Mouse (Mus musculus): Measurements from ENCODE around the gene Cwc25. TPM values are rescaled to one million over a fixed set of nuclear protein-coding genes. Genes with fewer than 3 reads are reported as not detected.

Gene Cwc25
- polyA plus RNA-seq, 1 experiment from 2014 or later: 19.5 TPM

GRCm38 (mm10) chr11:97718281-97718860, 48.0 kb downstream of the Cwc25 start:
- Histone ChIP-seq H3K4me1 (replicated peaks; ENCODE audit: control insufficient read depth, insufficient read depth, low read length) (no peaks in the 10 kb centered on the region), H3K27ac (ENCODE audit: low read depth, low read length) (no peak overlapping the region), H3K9ac (ENCODE audit: low read length) (no peak overlapping the region), H3K9me3 (ENCODE audit: control insufficient read depth, low read length) (peaks cover 3% of the 10 kb centered on the region), H3K36me3 (ENCODE audit: control insufficient read depth, insufficient read depth, low read length) (peaks cover 14% of the 10 kb centered on the region), H3K4me2 (ENCODE audit: low read depth, low read length, severe bottlenecking) (no peak overlapping the region), H3K27me3 (ENCODE audit: control insufficient read depth, insufficient read depth, low read length) (no peaks in the 10 kb centered on the region), H3K4me3 (ENCODE audit: low read depth, low read length) (no peak overlapping the region)
- ATAC-seq (replicated peaks; ENCODE audit: low FRiP score) (no peak), DNase-seq (ENCODE audit: low spot score) (no peak)
- WGBS: 86% methylated on average over 15 of the region's 15 CpGs

- Histone ChIP-seq H3K9me3 (ENCODE audit: control insufficient read depth, low read length) (peaks cover 3% of the 10 kb centered on the region), H3K4me2 (ENCODE audit: low read depth, low read length, severe bottlenecking) (no peak overlapping the region), H3K27me3 (ENCODE audit: control insufficient read depth, insufficient read depth, low read length) (no peaks in the 10 kb centered on the region), H3K27ac (ENCODE audit: low read depth, low read length) (no peak overlapping the region), H3K4me3 (ENCODE audit: low read depth, low read length) (no peak overlapping the region), H3K36me3 (ENCODE audit: control insufficient read depth, insufficient read depth, low read length) (peaks cover 14% of the 10 kb centered on the region), H3K4me1 (replicated peaks; ENCODE audit: control insufficient read depth, insufficient read depth, low read length) (no peaks in the 10 kb centered on the region), H3K9ac (ENCODE audit: low read length) (no peak overlapping the region)
- WGBS: 88% methylated on average over 26 of the region's 26 CpGs
- ATAC-seq (replicated peaks; ENCODE audit: low FRiP score): no peak
- DNase-seq (ENCODE audit: low spot score): no peak
These were observed 48.7 kb downstream of the Cwc25 start for GRCm38 (mm10) chr11:97717369-97718280.

DNA sequence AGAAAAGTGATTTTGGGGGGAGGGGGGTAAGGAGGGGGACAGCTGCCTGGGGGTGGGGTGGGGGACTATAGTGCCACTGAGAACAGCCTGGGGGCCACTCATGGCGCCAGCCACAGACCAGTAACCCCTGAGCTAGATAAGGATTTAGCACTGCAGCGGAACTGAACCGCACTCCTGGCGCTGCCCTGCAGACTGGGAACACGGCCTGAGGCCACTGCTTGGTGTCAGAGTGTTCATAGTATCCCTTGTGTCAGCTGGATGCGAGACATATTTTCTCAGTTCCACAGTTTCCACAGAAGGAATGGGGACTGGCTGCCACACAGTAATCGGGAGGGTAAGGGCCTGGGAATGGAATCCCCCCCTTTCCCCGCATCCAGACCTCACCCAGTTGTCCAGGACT, 50.3 kb downstream of the Cwc25 start:
- ATAC-seq (replicated peaks; ENCODE audit: low FRiP score) (no peak), DNase-seq (ENCODE audit: low spot score) (no peak)
- H3K36me3 ChIP-seq (ENCODE audit: control insufficient read depth, insufficient read depth, low read length): peaks cover under 1% of the 10 kb centered on the region
- peaks cover under 1% of the 10 kb centered on the region; the same call in 1 of the 2 replicates for H3K9me3 ChIP-seq (ENCODE audit: control insufficient read depth, low read length)
- H3K27ac ChIP-seq (ENCODE audit: low read depth, low read length): no peak overlapping the region
- H3K4me1 ChIP-seq (replicated peaks; ENCODE audit: control insufficient read depth, insufficient read depth, low read length): no peaks in the 10 kb centered on the region
- no peak overlapping the region for H3K4me2 ChIP-seq (ENCODE audit: low read depth, low read length, severe bottlenecking)
- H3K27me3 ChIP-seq (ENCODE audit: control insufficient read depth, insufficient read depth, low read length): no peaks in the 10 kb centered on the region
- WGBS: 89% methylated on average over 8 of the region's 8 CpGs
- H3K4me3 ChIP-seq (ENCODE audit: low read depth, low read length): no peak overlapping the region
- no peak overlapping the region for H3K9ac ChIP-seq (ENCODE audit: low read length)

- DNase-seq (ENCODE audit: low spot score) (no peak), ATAC-seq (replicated peaks; ENCODE audit: low FRiP score) (no peak)
- 92% methylated on average over 14 of the region's 14 CpGs for WGBS
- H3K9me3 ChIP-seq (ENCODE audit: control insufficient read depth, low read length): no peaks in the 10 kb centered on the region
- no peaks in the 10 kb centered on the region for H3K27me3 ChIP-seq (ENCODE audit: control insufficient read depth, insufficient read depth, low read length)
- H3K9ac ChIP-seq (ENCODE audit: low read length): no peak overlapping the region
- H3K27ac ChIP-seq (ENCODE audit: low read depth, low read length): no peak overlapping the region
- no peak overlapping the region for H3K4me2 ChIP-seq (ENCODE audit: low read depth, low read length, severe bottlenecking)
- no peaks in the 10 kb centered on the region; the same call in 1 of the 2 replicates for H3K36me3 ChIP-seq (ENCODE audit: control insufficient read depth, insufficient read depth, low read length)
- H3K4me3 ChIP-seq (ENCODE audit: low read depth, low read length): no peak overlapping the region
- no peaks in the 10 kb centered on the region for H3K4me1 ChIP-seq (replicated peaks; ENCODE audit: control insufficient read depth, insufficient read depth, low read length)
These were observed 51.3 kb downstream of the Cwc25 start for GRCm38 (mm10) chr11:97714784-97715760.

DNA sequence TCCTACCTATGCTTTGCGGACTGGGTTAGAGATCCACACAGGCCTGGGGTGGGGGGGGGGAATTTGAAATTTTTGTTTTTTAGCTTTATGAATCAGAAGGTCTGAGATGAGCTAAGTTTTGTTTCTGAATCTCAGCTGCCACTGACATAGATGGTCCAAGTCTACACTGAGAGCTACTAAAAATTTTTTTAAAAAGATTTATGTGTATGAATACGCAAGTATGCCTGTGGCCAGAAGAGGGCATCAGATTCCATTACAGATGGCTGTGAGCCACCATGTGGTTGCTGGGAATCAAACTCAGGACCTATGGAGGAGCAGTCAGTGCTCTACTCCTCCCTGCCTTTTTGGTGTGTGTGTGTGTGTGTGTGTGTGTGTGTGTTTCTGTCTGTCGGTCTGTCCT, 52.0 kb downstream of the Cwc25 start:
- Histone ChIP-seq H3K27ac (ENCODE audit: low read depth, low read length) (no peak overlapping the region), H3K4me3 (ENCODE audit: low read depth, low read length) (no peak overlapping the region), H3K4me1 (replicated peaks; ENCODE audit: control insufficient read depth, insufficient read depth, low read length) (no peaks in the 10 kb centered on the region), H3K9me3 (ENCODE audit: control insufficient read depth, low read length) (no peaks in the 10 kb centered on the region), H3K27me3 (ENCODE audit: control insufficient read depth, insufficient read depth, low read length) (no peaks in the 10 kb centered on the region), H3K9ac (ENCODE audit: low read length) (no peak overlapping the region), H3K36me3 (ENCODE audit: control insufficient read depth, insufficient read depth, low read length) (no peaks in the 10 kb centered on the region; the same call in 1 of the 2 replicates), H3K4me2 (ENCODE audit: low read depth, low read length, severe bottlenecking) (no peak overlapping the region)
- DNase-seq (ENCODE audit: low spot score) (no peak), ATAC-seq (replicated peaks; ENCODE audit: low FRiP score) (no peak)
- WGBS: 93% methylated on average over 3 of the region's 3 CpGs

GRCm38 (mm10) chr11:97713896-97714295, 52.5 kb downstream of the Cwc25 start:
- Histone ChIP-seq H3K4me1 (replicated peaks; ENCODE audit: control insufficient read depth, insufficient read depth, low read length) (no peaks in the 10 kb centered on the region), H3K4me3 (ENCODE audit: low read depth, low read length) (no peak overlapping the region), H3K27ac (ENCODE audit: low read depth, low read length) (no peak overlapping the region), H3K4me2 (ENCODE audit: low read depth, low read length, severe bottlenecking) (no peak overlapping the region), H3K36me3 (ENCODE audit: control insufficient read depth, insufficient read depth, low read length) (no peaks in the 10 kb centered on the region; the same call in 1 of the 2 replicates), H3K9me3 (ENCODE audit: control insufficient read depth, low read length) (no peaks in the 10 kb centered on the region), H3K9ac (ENCODE audit: low read length) (no peak overlapping the region), H3K27me3 (ENCODE audit: control insufficient read depth, insufficient read depth, low read length) (no peaks in the 10 kb centered on the region)
- no peak for DNase-seq (ENCODE audit: low spot score)
- WGBS: 93% methylated on average over 8 of the region's 8 CpGs
- ATAC-seq (replicated peaks; ENCODE audit: low FRiP score): no peak

GRCm38 (mm10) chr11:97712286-97712685, 54.1 kb downstream of the Cwc25 start:
- Histone ChIP-seq H3K36me3 (ENCODE audit: control insufficient read depth, insufficient read depth, low read length) (peaks cover under 1% of the 10 kb centered on the region; the same call in 1 of the 2 replicates), H3K4me2 (ENCODE audit: low read depth, low read length, severe bottlenecking) (no peak overlapping the region), H3K9ac (ENCODE audit: low read length) (no peak overlapping the region), H3K4me3 (ENCODE audit: low read depth, low read length) (no peak overlapping the region), H3K9me3 (ENCODE audit: control insufficient read depth, low read length) (no peaks in the 10 kb centered on the region), H3K27me3 (ENCODE audit: control insufficient read depth, insufficient read depth, low read length) (no peaks in the 10 kb centered on the region), H3K4me1 (replicated peaks; ENCODE audit: control insufficient read depth, insufficient read depth, low read length) (no peaks in the 10 kb centered on the region), H3K27ac (ENCODE audit: low read depth, low read length) (no peak overlapping the region)
- WGBS: 93% methylated on average over 15 of the region's 15 CpGs
- ATAC-seq (replicated peaks; ENCODE audit: low FRiP score): no peak
- no peak for DNase-seq (ENCODE audit: low spot score)

GRCm38 (mm10) chr11:97711200-97711900, 55.0 kb downstream of the Cwc25 start:
- Histone ChIP-seq H3K9ac (ENCODE audit: low read length) (no peak overlapping the region), H3K27me3 (ENCODE audit: control insufficient read depth, insufficient read depth, low read length) (no peaks in the 10 kb centered on the region), H3K4me1 (replicated peaks; ENCODE audit: control insufficient read depth, insufficient read depth, low read length) (no peaks in the 10 kb centered on the region), H3K36me3 (ENCODE audit: control insufficient read depth, insufficient read depth, low read length) (peaks cover 4% of the 10 kb centered on the region; the same call in 1 of the 2 replicates), H3K4me3 (ENCODE audit: low read depth, low read length) (no peak overlapping the region), H3K4me2 (ENCODE audit: low read depth, low read length, severe bottlenecking) (no peak overlapping the region), H3K27ac (ENCODE audit: low read depth, low read length) (no peak overlapping the region), H3K9me3 (ENCODE audit: control insufficient read depth, low read length) (no peaks in the 10 kb centered on the region)
- DNase-seq (ENCODE audit: low spot score) (no peak), ATAC-seq (replicated peaks; ENCODE audit: low FRiP score) (no peak)
- 88% methylated on average over 13 of the region's 13 CpGs for WGBS
